Mouse (Mus musculus) spleen, adult 2 months (tissue): ENCODE measurements around the gene Fam208b.

Experiments
- CTCF ChIP-seq: fragments of 200-500 bp; IDR thresholded peaks from 2 replicates; pipeline ENCODE4 v1.5.1; 2011; ENCODE audit warnings: mild to moderate bottlenecking, inconsistent platforms; ENCODE audit not compliant: insufficient read depth, insufficient read length, insufficient replicate concordance; ENCODE audit errors: extremely low read depth
- POLR2A ChIP-seq: fragments of 200-500 bp; IDR thresholded peaks from 2 replicates; pipeline ENCODE4 v1.6.1; 2011; ENCODE audit warnings: low read depth, low read length, inconsistent platforms

DNA sequence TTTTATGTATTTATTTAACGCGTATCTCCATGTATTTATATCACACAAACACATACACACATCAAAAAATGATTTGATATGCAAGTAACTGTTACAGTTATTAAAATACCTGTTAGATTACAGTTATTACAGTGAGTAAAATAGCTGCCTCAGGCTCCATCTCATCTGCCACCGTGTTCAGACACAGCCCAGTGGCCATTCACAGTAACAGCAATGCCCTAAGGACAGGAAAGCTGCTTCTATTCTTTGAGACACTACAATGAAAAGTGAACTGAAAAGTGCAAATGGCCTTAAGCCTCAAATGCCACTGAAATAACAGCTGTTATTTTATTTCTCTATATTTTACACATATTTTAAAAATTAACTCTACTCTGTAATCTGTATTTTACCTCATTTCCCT, 20.1 kb downstream of the Fam208b start:
- TF ChIP-seq CTCF (no peak), POLR2A (no peak)
